Mouse (Mus musculus): ENCODE results near the gene Prima1. TPM values are rescaled to one million over a fixed set of nuclear protein-coding genes. Genes with fewer than 3 reads are reported as not detected.

Gene Prima1
- not detected for total RNA-seq (2023)

DNA sequence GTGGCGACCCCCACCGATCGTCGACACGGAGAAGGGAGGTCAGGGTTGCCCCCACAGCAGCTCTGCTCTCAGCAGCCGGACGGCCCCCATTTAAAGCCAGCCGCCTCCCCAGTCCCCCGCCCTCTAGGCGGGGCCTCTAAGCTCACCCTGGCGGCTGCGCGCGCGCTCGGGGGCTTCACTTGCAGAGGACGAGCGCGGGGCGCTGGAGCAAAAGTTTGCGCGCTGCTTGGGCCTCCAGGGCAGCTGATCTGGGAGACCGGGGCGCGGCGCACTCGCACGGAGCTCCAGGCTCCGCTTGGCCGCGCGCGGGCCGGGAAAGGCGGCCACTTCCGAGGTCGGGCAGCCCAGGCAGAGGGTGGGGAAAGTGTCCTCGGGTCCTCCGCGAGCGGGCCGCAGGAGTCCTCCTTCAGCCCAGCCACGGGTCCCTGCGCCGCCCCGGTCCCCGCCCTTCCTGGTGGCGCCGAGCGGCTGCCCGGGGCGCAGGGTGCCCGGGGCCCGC is at the start of gene Prima1:
Gene Prima1, minus strand, starts transcription at position 68 of the 499 bp plus-strand sequence.

Other genes with a start within 250 kb of the Prima1 start
- gene Fam181a, start 68.8 kb upstream of the Prima1 start, total RNA-seq (2023) = not detected
- gene Asb2, start 113.9 kb upstream of the Prima1 start, total RNA-seq (2023) = 4.6 TPM
- 1.3 TPM for gene Otub2, start 146.5 kb upstream of the Prima1 start, total RNA-seq (2023)
- gene 9330161L09Rik, start 165.7 kb upstream of the Prima1 start, total RNA-seq (2023) = 10.2 TPM
- 199 TPM for gene Ddx24, start 183.7 kb upstream of the Prima1 start, total RNA-seq (2023)
- gene Ifi27, start 192.1 kb upstream of the Prima1 start, total RNA-seq (2023) = 137 TPM
- 242 TPM for gene Ifi27l2a, start 201.5 kb upstream of the Prima1 start, total RNA-seq (2023)
- gene Ifi27l2b, start 215.1 kb upstream of the Prima1 start, total RNA-seq (2023) = not detected